Mouse (Mus musculus): ENCODE measurements around the gene Pitpnc1. TPM values are rescaled to one million over a fixed set of nuclear protein-coding genes. Genes with fewer than 3 reads are reported as not detected.

Gene Pitpnc1
- polyA plus RNA-seq, 1 experiment from 2014 or later, result 46.7 TPM

- Histone ChIP-seq H3K4me2 (replicated peaks) (no peak overlapping the region), H3K4me1 (peaks cover 39% of the 10 kb centered on the region), H3K9ac (replicated peaks) (no peak overlapping the region), H3K9me3 (no peaks in the 10 kb centered on the region), H3K27ac (replicated peaks) (no peak overlapping the region), H3K27me3 (no peaks in the 10 kb centered on the region), H3K4me3 (no peak overlapping the region), H3K36me3 (no peaks in the 10 kb centered on the region)
- WGBS, result 91% methylated on average over 7 of the region's 7 CpGs
- ATAC-seq (replicated peaks), result no peak
Measured at GRCm38 (mm10) chr11:107393154-107393827, 77.2 kb downstream of the Pitpnc1 start.

GRCm38 (mm10) chr11:107390540-107390939 lies 80.0 kb downstream of the Pitpnc1 start:
- Histone ChIP-seq H3K4me2 (replicated peaks) (no peak overlapping the region), H3K4me3 (no peak overlapping the region), H3K9me3 (no peaks in the 10 kb centered on the region), H3K27ac (replicated peaks) (peak overlapping the region; percentile 61), H3K4me1 (peaks cover 39% of the 10 kb centered on the region), H3K36me3 (no peaks in the 10 kb centered on the region), H3K9ac (replicated peaks) (no peak overlapping the region), H3K27me3 (no peaks in the 10 kb centered on the region)
- 21% methylated on average over 2 of the region's 2 CpGs for WGBS
- peak; percentile 35 for ATAC-seq (replicated peaks)

- WGBS, result 24% methylated on average over 10 of the region's 10 CpGs
- Histone ChIP-seq H3K4me2 (replicated peaks) (0 out of 2 replicates have a peak overlapping the region, but pooled peaks have one; percentile 1), H3K27me3 (no peaks in the 10 kb centered on the region), H3K36me3 (no peaks in the 10 kb centered on the region), H3K9me3 (no peaks in the 10 kb centered on the region), H3K4me3 (no peak overlapping the region), H3K4me1 (peaks cover 39% of the 10 kb centered on the region), H3K27ac (replicated peaks) (peak overlapping the region; percentile 61), H3K9ac (replicated peaks) (no peak overlapping the region)
- peak; percentile 76 for ATAC-seq (replicated peaks)
Measured at GRCm38 (mm10) chr11:107390001-107390400, 80.5 kb downstream of the Pitpnc1 start.

- H3K4me2 ChIP-seq (replicated peaks), result no peak overlapping the region
- no peak overlapping the region for H3K9ac ChIP-seq (replicated peaks)
- H3K4me1 ChIP-seq, result peaks cover 30% of the 10 kb centered on the region
- no peaks in the 10 kb centered on the region for H3K9me3 ChIP-seq
- H3K27me3 ChIP-seq, result no peaks in the 10 kb centered on the region
- 91% methylated on average over 10 of the region's 10 CpGs for WGBS
- H3K36me3 ChIP-seq, result no peaks in the 10 kb centered on the region
- no peak for ATAC-seq (replicated peaks)
- H3K27ac ChIP-seq (replicated peaks), result no peak overlapping the region
- H3K4me3 ChIP-seq, result no peak overlapping the region
Measured at GRCm38 (mm10) chr11:107386481-107386880, 84.0 kb downstream of the Pitpnc1 start.

- Histone ChIP-seq H3K36me3 (no peaks in the 10 kb centered on the region), H3K27me3 (no peaks in the 10 kb centered on the region), H3K27ac (replicated peaks) (no peak overlapping the region), H3K9me3 (no peaks in the 10 kb centered on the region), H3K4me2 (replicated peaks) (no peak overlapping the region), H3K4me1 (peaks cover 20% of the 10 kb centered on the region), H3K4me3 (no peak overlapping the region), H3K9ac (replicated peaks) (no peak overlapping the region)
- ATAC-seq (replicated peaks), result no peak
- 48% methylated on average over 4 of the region's 4 CpGs for WGBS
Measured at GRCm38 (mm10) chr11:107385306-107385705, 85.2 kb downstream of the Pitpnc1 start.

- 91% methylated on average over 6 of the region's 6 CpGs for WGBS
Measured at GRCm38 (mm10) chr11:107383985-107384384, 86.5 kb downstream of the Pitpnc1 start.

GRCm38 (mm10) chr11:107379965-107380364 lies 90.5 kb downstream of the Pitpnc1 start:
- no peak overlapping the region for H3K4me3 ChIP-seq
- H3K9me3 ChIP-seq, result no peaks in the 10 kb centered on the region
- peaks cover 9% of the 10 kb centered on the region for H3K4me1 ChIP-seq
- no peaks in the 10 kb centered on the region for H3K36me3 ChIP-seq
- WGBS, result 84% methylated on average over 9 of the region's 9 CpGs
- no peak for ATAC-seq (replicated peaks)
- no peak overlapping the region for H3K4me2 ChIP-seq (replicated peaks)
- H3K27ac ChIP-seq (replicated peaks), result no peak overlapping the region
- H3K27me3 ChIP-seq, result no peaks in the 10 kb centered on the region
- no peak overlapping the region for H3K9ac ChIP-seq (replicated peaks)

More at GRCm38 (mm10) chr11:107383985-107384384, 86.5 kb downstream of the Pitpnc1 start:
- ATAC-seq (replicated peaks), result no peak
- no peaks in the 10 kb centered on the region for H3K27me3 ChIP-seq
- H3K4me2 ChIP-seq (replicated peaks), result no peak overlapping the region
- no peak overlapping the region for H3K9ac ChIP-seq (replicated peaks)
- H3K4me3 ChIP-seq, result no peak overlapping the region
- H3K36me3 ChIP-seq, result no peaks in the 10 kb centered on the region
- no peak overlapping the region for H3K27ac ChIP-seq (replicated peaks)
- H3K9me3 ChIP-seq, result no peaks in the 10 kb centered on the region
- H3K4me1 ChIP-seq, result peaks cover 6% of the 10 kb centered on the region

GRCm38 (mm10) chr11:107379089-107379845 lies 91.2 kb downstream of the Pitpnc1 start:
- 86% methylated on average over 22 of the region's 22 CpGs for WGBS
- H3K4me2 ChIP-seq (replicated peaks), result no peak overlapping the region
- H3K27me3 ChIP-seq, result no peaks in the 10 kb centered on the region
- H3K9ac ChIP-seq (replicated peaks), result no peak overlapping the region
- H3K9me3 ChIP-seq, result no peaks in the 10 kb centered on the region
- no peaks in the 10 kb centered on the region for H3K36me3 ChIP-seq
- no peak overlapping the region for H3K4me3 ChIP-seq
- H3K27ac ChIP-seq (replicated peaks), result no peak overlapping the region
- ATAC-seq (replicated peaks), result no peak
- peaks cover 9% of the 10 kb centered on the region for H3K4me1 ChIP-seq

- H3K36me3 ChIP-seq, result no peaks in the 10 kb centered on the region
- H3K9ac ChIP-seq (replicated peaks), result no peak overlapping the region
- H3K4me3 ChIP-seq, result no peak overlapping the region
- no peaks in the 10 kb centered on the region for H3K9me3 ChIP-seq
- H3K4me1 ChIP-seq, result peaks cover 20% of the 10 kb centered on the region
- ATAC-seq (replicated peaks), result no peak
- WGBS, result 97% methylated on average over 6 of the region's 6 CpGs
- no peaks in the 10 kb centered on the region for H3K27me3 ChIP-seq
- H3K27ac ChIP-seq (replicated peaks), result no peak overlapping the region
- H3K4me2 ChIP-seq (replicated peaks), result no peak overlapping the region
Measured at GRCm38 (mm10) chr11:107377326-107377725, 93.2 kb downstream of the Pitpnc1 start.

- Histone ChIP-seq H3K9ac (replicated peaks) (no peak overlapping the region), H3K27me3 (no peaks in the 10 kb centered on the region), H3K4me3 (no peak overlapping the region), H3K27ac (replicated peaks) (no peak overlapping the region; the same call in 1 of the 2 replicates), H3K4me2 (replicated peaks) (no peak overlapping the region), H3K4me1 (peaks cover 21% of the 10 kb centered on the region), H3K9me3 (no peaks in the 10 kb centered on the region), H3K36me3 (no peaks in the 10 kb centered on the region)
- 51% methylated on average over 12 of the region's 12 CpGs for WGBS
- ATAC-seq (replicated peaks), result no peak
Measured at GRCm38 (mm10) chr11:107376272-107376671, 94.2 kb downstream of the Pitpnc1 start.

GRCm38 (mm10) chr11:107375816-107376215 lies 94.7 kb downstream of the Pitpnc1 start:
- no peak overlapping the region for H3K9ac ChIP-seq (replicated peaks)
- no peak for ATAC-seq (replicated peaks)
- no peak overlapping the region for H3K4me3 ChIP-seq
- H3K4me1 ChIP-seq, result peaks cover 23% of the 10 kb centered on the region
- H3K36me3 ChIP-seq, result no peaks in the 10 kb centered on the region
- H3K9me3 ChIP-seq, result no peaks in the 10 kb centered on the region
- no peaks in the 10 kb centered on the region for H3K27me3 ChIP-seq
- H3K4me2 ChIP-seq (replicated peaks), result no peak overlapping the region
- WGBS, result 86% methylated on average over 11 of the region's 11 CpGs
- no peak overlapping the region; the same call in 1 of the 2 replicates for H3K27ac ChIP-seq (replicated peaks)

- no peaks in the 10 kb centered on the region for H3K27me3 ChIP-seq
- H3K4me1 ChIP-seq, result peaks cover 23% of the 10 kb centered on the region
- no peaks in the 10 kb centered on the region for H3K36me3 ChIP-seq
- ATAC-seq (replicated peaks), result no peak
- no peak overlapping the region for H3K27ac ChIP-seq (replicated peaks)
- no peak overlapping the region for H3K4me2 ChIP-seq (replicated peaks)
- H3K4me3 ChIP-seq, result no peak overlapping the region
- WGBS, result 90% methylated on average over 6 of the region's 6 CpGs
- no peaks in the 10 kb centered on the region for H3K9me3 ChIP-seq
- H3K9ac ChIP-seq (replicated peaks), result no peak overlapping the region
Measured at GRCm38 (mm10) chr11:107373569-107373968, 96.9 kb downstream of the Pitpnc1 start.

All from forebrain, embryonic 15.5 days (tissue).